Mouse (Mus musculus) kidney, adult 8-10 months (tissue): ENCODE measurements around the gene Sgsm1.
"Not testable (repeated sequence)": the region's sequence is repeated elsewhere in the genome, so short reads cannot be mapped to it uniquely, and the experiment has no call there.

Source experiments
- DNase-seq, 2 experiments: peaks; one replicate each; pipeline ENCODE4 v3.0.0; 2022

Gene Sgsm1

DNA sequence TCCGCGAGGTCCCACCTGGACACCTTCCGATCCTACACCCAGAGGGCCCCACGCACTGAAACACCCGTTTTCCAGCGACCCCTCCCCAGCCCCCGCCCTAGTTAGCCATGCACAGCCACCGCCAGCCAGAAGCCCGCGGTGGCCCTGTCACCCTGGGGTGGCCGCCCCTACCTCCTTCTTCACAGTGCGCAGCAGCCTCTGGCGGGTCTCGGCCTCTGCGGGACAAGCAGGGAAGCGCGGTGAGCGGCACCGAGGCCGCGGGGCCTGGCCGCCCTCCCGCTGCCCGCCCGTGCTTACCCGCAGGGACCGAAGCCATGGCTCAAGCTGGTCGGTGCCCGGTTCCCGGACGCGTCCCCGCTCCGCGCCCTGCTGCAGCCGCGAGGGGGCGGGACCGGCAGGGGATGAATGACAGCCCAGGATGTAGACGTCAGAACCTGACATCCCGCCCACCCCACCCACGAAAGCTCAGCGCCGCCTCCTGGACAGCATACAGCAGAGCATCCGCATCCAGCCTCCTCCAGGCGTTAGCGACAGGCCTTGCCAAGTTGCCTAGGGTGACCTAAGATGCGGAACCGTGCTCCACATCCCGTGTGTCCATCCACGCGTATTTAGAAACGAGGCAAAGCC, at the start of gene Sgsm1:
Gene Sgsm1, minus strand, starts transcription at position 410 of the 627 bp plus-strand sequence.
- peak; percentile 64 to 70 for DNase-seq

DNA sequence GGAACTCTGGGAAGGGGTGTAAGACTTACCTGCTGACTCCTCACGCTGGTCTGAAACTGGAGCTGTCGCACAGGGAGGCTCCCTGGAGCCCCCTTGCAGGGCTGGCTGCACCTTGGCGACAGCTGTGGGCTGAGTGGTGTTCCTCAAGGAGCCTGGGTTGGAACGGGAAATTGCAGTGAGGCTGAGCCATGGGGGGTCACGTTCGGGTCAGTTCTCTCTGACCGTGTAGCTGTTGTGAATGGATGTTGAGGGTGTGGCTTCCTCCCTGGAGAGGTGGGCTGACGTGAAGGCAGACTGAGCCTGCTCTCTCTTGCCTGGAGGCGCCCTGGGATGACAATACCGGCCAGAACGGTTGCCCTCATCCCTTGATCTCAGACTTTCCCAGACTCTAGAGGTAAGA, 48.2 kb upstream of the Sgsm1 start:
- DNase-seq: no peak

DNA sequence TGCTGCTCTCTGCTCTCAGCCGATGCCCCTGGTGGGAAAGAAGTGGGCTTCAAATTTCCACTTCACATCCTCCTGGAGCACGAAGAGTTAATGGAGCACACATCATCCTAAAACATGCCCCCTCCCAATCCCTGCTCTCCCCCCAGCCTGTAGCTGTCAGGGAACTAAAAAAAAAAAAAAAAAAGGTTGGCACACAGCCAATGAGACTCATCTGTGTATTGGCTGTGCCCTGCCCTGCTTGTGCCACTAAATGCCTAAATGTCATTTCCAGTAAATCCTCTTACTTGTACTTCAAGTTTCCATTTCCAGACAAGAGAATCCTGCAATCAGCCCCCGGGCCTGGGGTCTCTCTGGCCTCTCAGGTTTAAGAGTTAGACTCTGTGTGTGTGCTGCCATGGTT, 47.1 kb upstream of the Sgsm1 start:
- DNase-seq: no peak

DNA sequence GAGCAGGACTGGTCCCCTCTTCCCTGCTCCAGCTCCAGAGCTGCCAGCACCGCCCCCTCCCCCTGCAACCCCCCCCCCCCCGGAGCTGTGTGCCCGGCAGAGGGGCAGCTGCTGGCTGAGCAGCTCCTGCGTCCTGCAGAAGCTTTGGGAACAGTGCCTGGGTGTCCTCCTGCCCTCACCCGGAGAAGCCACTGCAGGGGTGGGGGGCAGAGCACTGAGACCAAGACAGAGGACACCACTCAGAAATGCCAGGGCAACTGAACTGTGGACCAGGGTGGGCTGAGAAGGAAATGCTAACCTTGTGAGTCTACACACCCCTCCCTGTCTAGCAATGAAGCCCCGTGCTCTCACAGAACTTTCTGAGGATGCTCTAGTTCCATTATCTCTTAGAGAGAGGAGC, 46.6 kb upstream of the Sgsm1 start, which contains the start of gene Aym1:
Gene Aym1, plus strand, starts transcription at position 109 of the 400 bp plus-strand sequence.
- DNase-seq: no peak

DNA sequence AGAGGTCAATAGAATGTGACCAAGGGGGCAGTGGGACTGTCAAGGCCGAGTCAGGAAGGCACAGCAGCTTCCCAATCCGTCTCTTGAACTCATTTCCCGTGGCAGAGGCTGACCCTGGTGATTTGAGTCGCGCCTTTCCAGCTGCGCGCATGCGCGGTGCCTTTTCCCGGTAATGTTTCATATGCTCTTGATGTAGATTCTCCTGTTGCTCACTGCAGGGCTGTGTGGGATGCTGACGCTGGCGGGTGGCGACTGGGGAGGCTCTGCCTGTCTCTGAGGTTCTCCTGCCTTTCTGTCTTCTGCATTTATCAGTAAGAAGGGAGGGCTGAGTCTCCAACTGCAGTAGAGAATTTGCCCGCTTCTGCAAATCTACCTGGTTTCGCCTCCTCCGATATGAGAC, 43.7 kb upstream of the Sgsm1 start:
- no peak for DNase-seq

DNA sequence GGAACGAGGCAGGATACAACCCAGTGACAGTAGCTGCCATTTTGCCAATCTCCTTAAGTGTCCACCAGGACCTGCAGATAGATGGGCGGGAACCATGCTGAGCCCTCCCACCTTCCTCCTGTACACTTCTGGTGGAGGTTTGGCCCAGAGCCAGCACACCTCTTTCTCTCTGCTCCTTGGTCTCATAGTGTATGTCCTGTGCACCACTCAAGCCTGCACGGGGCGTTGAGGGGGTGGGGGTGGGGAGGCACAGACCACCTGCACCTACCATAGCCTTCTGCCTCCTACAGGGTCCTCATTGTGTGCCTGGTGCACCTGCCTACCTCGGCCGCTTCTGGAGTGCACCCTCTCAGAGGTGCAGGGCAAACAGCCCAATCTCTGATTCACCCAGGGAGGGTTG, 42.0 kb upstream of the Sgsm1 start:
- no peak for DNase-seq

DNA sequence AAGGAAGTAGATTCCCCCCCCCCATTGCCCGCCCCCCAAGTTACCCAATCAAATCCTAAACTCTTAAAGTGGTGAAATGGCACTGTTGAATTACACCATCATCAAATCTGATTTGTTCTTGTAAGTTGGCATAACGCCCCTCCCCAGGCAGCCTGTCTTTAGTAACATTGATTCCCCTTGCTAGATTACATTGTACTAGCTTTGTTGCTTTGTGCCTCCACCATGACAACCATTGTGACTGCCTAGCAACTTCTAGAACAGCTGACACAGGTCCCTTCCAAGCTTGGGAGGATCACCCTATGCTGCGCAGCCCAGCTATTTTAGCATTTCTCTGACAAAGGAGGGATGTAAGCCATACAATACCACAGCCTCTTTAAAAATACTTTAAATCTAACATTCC, 41.2 kb upstream of the Sgsm1 start:
- DNase-seq: no peak

DNA sequence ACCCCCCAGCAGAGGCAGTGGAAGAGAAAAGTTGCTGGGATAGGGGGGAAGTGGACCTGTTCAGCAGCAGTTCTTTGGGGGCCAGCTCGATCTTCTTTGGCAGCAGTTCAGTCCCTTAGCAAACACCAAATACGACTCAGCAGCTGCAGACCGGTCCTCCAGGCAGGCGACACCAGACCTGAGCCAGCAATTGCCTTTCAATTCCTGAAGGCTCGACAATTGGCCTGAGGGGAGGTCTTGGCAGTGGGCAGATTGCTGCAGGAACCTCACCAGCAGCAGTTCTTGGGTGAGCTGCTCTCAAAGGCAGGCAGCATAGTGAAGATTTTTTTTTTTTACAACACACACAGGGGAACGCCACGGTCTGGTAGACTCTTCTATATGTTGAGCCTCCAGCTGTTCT, 39.2 kb upstream of the Sgsm1 start:
- no peak for DNase-seq

DNA sequence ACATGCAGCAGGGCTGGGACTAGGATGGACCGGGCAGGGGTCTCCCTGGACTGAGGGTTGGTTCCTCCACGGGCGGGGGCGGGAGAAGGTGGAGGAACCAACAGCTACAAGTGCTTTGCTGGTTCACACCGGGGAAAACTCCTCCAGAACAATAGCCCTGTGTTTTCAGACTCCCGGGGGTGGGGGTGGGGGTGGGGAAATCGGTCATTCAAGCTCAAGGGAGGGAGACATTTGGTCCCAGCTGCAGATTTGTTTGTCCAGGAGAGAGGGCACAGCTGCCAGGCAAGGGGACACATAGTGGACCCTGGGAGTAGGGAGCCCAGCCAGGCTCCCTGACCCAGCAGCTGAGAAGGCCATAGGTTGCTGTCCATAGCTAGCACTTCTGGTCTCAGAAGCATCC, 38.6 kb upstream of the Sgsm1 start:
- DNase-seq: no peak

DNA sequence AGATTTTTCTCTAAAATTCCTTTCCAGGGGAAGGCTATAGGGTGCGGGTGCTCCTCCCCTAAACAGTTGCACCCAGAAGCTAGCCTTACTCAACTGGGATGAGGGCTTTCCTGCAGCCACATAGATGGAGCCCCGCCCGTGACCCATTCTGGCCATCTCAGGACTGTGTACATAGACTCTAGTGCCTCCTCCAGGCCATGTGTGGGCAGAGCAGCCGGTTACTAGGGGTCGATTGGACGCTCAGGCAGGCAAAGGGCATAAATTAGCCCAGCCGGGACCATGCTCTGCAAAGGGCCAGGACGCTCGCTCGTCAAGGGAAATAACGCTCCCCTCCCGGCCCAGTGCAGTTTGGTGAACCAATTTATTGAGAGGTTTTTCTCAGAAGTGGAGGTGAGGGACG, 38.0 kb upstream of the Sgsm1 start:
- no peak for DNase-seq

DNA sequence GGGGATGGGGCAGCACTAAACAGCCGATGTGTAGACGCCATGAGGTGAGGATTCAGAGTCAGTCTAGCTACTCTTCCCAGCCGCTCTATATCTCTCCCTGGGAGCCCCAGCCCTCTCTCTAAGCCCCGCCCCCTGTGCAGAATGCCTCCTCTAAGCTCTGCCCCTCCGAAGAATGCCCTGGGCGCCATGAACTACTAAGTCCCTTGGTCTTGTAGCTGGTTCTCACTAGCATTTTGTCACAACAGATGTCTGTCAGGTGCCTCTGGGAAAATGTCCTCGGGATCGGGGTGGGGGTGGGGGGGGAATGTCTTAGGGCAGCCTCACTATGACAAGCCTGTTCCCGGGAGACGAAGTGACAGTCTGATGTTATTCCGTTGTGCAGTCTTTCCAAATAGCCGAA, 37.0 kb upstream of the Sgsm1 start:
- no peak for DNase-seq

DNA sequence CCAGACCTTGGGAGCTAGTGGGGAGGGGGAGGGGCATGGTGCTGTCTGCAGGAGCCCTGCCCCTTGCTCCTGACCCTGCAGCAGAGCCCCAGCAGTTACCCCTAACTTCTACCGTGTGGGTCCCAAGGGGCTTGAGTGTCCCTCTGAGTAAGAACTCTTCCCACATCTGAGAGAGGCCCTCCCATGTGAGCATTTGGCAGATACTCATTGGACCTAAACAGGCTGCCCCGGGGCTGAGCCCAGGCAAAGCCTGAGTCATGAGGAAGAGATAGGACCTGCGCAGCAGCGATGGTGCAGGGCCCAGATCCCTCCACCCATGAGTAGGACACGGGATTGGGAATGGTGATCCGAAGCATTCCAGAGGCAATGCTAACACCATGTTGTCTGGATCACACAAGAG, 36.1 kb upstream of the Sgsm1 start:
- not testable (repeated sequence) for DNase-seq

DNA sequence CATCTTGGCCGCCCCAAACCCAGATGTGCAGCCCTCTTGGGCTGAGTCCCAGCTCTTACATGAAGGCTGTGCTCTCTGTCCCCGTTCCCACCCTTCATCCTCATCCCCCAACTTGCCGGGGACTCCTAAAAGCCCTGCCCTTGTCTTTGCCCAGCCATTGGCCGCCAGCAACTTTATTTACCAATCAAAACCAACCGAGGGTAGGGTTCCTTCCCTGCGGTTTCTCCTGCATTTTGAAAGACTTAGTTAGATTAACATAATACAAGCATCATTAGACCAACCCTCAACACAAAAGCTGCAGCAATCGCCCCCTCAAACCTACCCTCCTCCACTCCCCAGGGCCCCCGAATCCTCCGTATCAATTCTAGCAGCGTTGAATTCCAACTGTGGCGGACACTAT, 35.2 kb upstream of the Sgsm1 start:
- no peak for DNase-seq

DNA sequence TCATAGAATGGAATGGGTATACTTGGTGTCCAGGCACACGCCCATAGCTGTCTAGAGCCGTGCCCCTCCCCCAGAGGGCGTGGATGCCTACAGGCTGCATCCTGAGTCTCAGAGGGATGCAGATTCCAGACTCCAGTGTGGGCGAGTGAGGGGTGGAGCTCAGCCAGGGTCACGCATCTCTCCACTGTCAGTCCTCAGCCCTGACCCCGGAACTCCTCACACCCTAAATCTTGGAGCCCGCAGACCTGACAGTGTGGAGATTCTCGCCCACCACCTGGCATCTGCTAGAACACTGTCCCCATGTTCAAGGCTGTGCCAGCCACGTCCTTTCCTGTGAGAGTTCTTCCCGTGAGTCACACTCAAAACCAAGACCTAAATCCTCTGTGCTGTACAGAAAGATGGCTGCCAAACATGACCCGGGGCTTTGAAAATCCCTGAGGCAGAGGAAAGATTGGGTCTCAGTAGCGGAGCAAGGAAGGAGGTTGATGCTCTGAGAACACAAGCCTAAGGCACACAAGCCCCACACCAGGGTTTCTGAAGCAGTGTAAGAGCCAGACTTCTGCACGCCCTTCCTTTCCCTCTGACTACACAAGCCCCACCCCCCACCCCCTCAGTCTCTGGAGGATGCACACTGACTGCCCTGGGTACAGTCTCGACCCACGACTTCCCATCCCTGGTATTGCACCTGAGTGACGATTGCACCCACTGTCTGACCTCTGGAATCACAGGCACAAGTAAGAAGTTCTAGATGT, 34.2 kb upstream of the Sgsm1 start:
- DNase-seq: no peak

DNA sequence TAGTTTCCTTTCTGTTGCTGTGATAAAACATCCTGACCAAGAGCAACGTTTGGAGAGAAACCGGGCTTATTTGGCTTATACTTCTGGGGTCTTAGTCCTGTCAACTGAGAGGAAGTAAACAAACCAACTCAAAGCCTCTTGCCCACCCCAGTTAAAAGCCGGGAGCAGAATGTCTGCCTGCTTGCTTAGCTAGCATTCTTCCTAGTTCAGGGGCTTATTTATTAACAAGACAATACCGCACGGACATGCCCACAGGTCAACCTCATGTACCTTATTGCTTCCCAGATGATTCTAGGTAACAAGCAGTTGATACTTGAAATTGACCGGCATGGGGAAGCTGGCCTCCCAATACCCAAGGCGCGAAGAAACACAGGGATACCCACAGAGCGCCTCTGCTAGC, 25.7 kb upstream of the Sgsm1 start:
- DNase-seq: peak in 1 of 2 experiments; percentile 33

DNA sequence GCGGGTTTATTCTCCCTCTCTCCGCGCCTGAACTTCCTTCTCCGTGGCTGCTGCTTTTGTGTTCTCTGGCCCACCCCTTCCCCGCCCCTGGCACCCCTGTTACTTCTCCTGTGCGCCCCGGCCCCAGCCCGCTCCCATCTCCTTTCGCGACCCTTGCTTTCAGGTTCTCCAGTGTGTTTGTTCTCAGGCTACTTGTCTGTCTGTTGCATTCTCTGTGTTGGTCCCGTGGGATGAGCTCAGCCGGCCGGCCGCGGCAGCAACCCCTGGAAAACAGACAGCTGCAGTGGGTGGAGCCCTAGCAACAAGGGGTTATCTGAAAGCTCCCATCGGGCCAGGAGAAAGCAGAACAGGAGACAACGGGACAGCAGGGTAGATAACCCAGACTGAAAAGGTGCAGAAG, 25.1 kb upstream of the Sgsm1 start:
- DNase-seq: no peak

DNA sequence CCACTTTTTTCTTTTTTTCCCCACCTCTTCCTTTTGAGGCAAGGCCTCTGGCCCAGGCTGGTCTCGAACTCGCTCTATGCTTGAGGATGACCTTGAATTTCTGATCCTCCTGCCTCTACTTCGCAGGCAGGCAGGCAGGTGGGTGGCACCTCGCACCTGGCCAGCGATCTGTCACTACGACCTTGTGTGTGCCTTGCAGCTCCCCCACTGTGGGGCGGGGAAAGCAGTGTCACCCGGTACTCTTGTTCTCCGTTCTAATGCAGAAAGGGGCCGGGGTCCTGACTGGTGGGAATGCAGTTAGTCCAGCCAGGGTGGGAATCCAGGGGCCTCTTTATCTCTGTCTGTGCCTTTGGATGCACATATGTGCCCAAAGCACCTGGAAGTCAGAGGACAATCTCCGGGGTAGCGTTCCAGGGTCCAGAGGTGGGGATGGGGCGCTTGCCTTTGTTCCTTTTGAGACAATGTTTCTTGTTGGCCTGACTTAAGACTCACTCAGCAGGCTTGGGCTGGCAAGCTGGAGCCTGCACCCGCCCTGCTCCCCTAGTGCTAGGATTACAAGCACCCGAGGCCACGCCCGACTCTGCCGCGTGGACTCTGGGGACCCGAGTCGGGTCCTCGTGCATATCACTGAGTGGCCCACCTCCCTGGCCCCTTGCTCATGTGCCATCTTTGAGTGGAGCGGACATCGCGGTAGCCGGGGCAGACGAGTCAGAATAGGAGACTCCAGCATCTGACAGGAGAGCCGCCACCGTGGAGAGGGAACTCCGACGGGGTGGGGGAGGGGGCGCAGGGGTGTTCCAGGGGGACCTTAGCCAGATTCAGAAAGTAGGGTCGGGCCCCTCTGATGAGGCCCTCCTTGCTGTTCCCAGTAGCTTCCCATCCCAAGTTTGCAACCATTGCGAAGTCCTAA, 24.3 kb upstream of the Sgsm1 start:
- no peak for DNase-seq

DNA sequence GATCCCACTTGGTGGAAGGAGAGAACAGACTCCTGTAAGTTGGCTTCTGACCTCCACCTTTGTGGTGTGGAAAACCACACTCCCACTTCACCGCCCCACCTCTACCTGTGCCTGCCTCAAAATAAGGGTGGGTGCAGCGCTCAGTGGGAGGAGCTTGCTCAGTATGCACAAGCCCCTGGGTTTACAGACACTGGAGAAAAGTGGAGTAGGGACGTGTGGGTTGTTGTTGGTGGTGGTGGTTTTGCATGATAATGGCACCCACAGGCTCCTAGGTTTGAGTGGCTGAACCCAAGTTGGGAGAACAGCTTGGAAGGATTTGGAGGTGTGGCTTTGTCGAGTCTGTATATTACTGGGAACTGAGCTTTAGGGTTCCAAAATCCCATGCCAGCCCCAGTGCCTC, 22.3 kb upstream of the Sgsm1 start:
- no peak for DNase-seq

DNA sequence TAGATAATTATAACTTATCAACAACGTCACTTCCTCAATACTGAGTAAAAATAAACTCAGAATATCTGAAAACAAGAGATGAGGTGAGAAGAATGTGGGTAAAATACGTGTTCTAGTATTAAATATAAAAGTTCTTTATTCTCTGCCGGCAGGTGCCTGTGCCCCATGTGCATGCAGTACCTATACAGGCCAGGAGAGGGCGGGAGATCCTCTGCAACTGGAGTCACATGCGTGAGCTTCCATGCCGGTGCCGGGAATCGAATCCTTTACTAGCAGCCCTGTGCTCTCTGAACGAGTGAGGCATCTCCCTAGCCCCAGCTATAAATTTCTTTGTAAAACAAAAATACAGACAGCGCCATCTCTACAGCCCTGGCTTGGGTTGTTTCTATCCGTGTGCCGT, 21.7 kb upstream of the Sgsm1 start:
- DNase-seq: peak in 1 of 2 experiments; percentile 20

DNA sequence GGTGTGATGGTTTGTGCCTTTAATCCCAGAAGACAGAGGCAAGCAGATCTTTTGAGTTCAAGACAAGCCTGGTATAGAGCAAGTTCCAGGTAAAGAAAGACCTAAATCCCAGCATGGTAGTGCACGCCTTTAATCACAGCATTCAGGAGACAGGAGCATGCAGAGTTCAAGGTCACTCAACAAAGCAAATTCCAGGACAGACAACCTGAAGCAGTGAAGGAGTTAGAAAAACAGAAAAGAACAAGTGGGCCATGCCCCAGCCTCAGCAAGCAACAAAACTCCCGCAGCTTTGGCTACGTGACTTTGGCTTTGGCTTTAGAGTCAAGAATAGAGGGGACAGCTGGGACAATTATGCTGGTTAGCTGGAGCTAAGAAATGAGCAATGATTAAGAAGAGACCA, 19.6 kb upstream of the Sgsm1 start:
- DNase-seq: no peak

DNA sequence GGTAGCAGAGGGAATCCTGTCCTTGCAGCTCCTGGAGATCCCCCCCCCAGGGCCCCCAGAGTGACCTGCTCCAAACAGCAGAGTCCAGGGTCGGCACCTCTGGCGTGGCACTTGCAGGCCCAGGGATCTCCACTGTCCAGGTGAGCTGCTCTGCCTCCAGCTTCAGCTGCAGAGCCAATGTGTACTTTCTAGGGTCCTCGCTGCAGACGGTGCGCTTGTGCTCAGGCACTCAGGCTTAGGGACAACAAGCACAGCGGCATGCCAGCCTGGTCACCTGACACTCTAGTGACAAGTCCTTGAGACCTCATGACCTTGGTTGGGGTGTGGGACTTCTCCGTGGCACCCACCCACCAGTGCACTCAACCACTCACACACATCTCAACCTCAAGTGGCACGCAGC, 18.9 kb upstream of the Sgsm1 start:
- no peak for DNase-seq

DNA sequence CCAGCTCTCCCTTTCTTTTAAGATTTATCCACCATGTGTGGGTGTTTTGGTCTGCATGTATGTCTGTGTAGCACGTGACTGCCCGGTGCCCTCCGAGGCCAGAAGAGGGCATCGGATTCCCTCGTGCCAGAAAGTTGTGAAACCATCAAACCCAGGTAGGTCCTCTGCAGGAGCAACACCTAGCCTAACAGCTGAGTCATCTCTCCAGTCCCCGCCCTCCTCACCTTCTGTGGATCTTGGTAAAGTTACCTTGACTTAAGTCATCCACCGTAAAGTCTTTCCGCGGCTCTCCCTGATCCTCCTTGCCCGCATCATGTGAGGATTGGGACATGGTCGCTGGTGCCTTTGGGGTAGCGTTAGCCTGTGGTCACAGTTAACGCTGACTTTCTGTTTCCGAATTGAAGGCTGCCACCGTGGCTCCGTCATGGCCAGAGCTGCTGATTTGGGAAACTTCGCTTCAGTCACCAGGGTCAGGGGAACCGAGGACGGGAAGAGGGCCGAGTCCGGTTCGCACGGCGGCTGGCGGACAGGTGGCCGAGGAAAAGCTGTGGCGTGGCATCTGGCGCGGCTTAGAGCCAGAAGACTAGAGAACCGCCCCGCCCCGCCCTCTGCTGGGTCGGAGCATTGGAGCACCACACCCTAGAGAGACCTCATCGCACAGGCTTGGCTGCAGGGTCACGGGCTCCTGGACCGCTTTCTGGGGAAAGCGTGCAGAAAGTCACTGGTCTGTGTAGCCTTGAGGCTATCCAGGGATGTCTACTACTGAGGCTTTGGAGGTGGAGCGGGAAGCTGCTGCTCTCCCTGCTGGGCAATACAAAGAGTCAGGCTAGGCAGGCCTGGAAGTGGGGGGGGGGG, 13.4 kb upstream of the Sgsm1 start:
- no peak for DNase-seq

DNA sequence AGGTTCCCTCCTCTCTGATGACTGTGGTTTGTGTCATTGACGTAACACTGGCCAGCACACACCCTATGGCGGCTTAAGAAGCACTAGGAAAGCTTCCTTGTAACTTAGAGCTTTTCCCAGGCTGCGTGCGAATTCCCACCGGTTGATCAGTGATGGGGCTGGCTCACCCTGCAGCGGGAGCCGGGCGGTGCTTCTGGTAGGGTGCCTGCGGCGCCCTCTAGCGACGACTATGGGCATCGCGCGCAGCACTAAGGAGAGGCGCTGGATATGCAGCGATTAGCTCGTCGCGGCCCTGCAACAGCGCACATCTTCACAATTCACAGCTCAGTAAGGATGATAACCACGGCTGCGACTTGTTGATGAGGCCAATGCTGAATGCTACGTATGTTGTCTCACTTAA, 3.4 kb upstream of the Sgsm1 start:
- DNase-seq: peak; percentile 58 to 71
